7 mouse cellular contexts compared by ENCODE assay signal in the genomic region with DNA sequence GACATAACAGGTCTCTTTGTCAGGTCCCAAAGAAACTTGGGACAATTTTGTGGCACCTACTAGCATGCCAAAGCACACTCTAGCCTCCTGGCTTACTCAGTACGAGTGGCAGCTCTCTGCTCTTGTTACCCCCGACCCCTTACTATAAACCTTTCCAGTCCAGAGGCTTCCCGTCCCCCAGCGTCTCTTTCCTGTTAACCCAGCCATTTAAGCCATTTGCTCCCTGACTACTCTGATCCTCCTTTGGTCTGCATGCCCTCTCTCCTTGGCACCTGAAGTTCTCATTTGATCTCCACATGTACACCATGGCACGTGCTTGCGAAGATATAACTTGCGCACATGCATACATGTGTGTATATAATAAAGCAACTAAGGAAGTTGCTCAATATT. TPM values are rescaled to one million over a fixed set of nuclear protein-coding genes. Genes with fewer than 3 reads are reported as not detected.
DNase-seq lines count a peak whose midpoint lies in the region; ATAC-seq and TF ChIP-seq lines count a peak whose summit lies in the region.

No protein-coding gene starts in this region.

- no peaks in the 10 kb centered on the region for H3K27me3 ChIP-seq in liver, adult 2 months (ENCODE audit: control insufficient read depth, insufficient read depth, low read length)
- H3K27me3 ChIP-seq in embryonic facial prominence, embryonic 14.5 days (replicated peaks; ENCODE audit: control insufficient read depth, insufficient read depth, low read length) = no peaks in the 10 kb centered on the region
- no peaks in the 10 kb centered on the region for H3K27me3 ChIP-seq in intestine, embryonic 14.5 days (replicated peaks; ENCODE audit: control insufficient read depth, insufficient read depth, low read length)
- H3K27me3 ChIP-seq in neural tube, embryonic 13.5 days = no peaks in the 10 kb centered on the region

- 42% methylated on average over 7 of the region's 7 CpGs for WGBS in liver, adult 2 months
- WGBS in embryonic facial prominence, embryonic 14.5 days = 54% methylated on average over 7 of the region's 7 CpGs
- 52% methylated on average over 7 of the region's 7 CpGs for WGBS in intestine, embryonic 14.5 days
- 60% methylated on average over 7 of the region's 7 CpGs for WGBS in neural tube, embryonic 13.5 days

- H3K9me3 ChIP-seq in embryonic facial prominence, embryonic 14.5 days (ENCODE audit: control insufficient read depth, low read length) = no peaks in the 10 kb centered on the region
- H3K9me3 ChIP-seq in intestine, embryonic 14.5 days (ENCODE audit: control insufficient read depth, low read length) = no peaks in the 10 kb centered on the region
- no peaks in the 10 kb centered on the region for H3K9me3 ChIP-seq in neural tube, embryonic 13.5 days

- H3K36me3 ChIP-seq in liver, adult 2 months (ENCODE audit: control insufficient read depth, insufficient read depth, low read length) = no peaks in the 10 kb centered on the region
- H3K36me3 ChIP-seq in embryonic facial prominence, embryonic 14.5 days (ENCODE audit: control insufficient read depth, insufficient read depth, low read length) = peaks cover 4% of the 10 kb centered on the region; the same call in 1 of the 2 replicates
- 0 out of 2 replicates have a peak, but pooled peaks cover 7% of the 10 kb centered on the region for H3K36me3 ChIP-seq in intestine, embryonic 14.5 days (ENCODE audit: control insufficient read depth, insufficient read depth, low read length)
- no peaks in the 10 kb centered on the region for H3K36me3 ChIP-seq in neural tube, embryonic 13.5 days

- peak overlapping the region; percentile 86; the same call in 1 of the 2 replicates for H3K4me3 ChIP-seq in liver, adult 2 months (ENCODE audit: insufficient read depth, low read depth, low read length)
- peak overlapping the region; percentile 67 for H3K4me3 ChIP-seq in embryonic facial prominence, embryonic 14.5 days (ENCODE audit: low read depth, low read length)
- peak overlapping the region; percentile 82 for H3K4me3 ChIP-seq in intestine, embryonic 14.5 days (ENCODE audit: low read depth, low read length)
- H3K4me3 ChIP-seq in neural tube, embryonic 13.5 days = peak overlapping the region; percentile 61

- peak overlapping the region; percentile 74 for H3K27ac ChIP-seq in liver, adult 2 months (replicated peaks; ENCODE audit: insufficient read depth, low read depth, low read length)
- H3K27ac ChIP-seq in embryonic facial prominence, embryonic 14.5 days (replicated peaks; ENCODE audit: low read depth, low read length) = peak overlapping the region; percentile 99
- peak overlapping the region; percentile 98 for H3K27ac ChIP-seq in intestine, embryonic 14.5 days (ENCODE audit: low read depth)
- H3K27ac ChIP-seq in neural tube, embryonic 13.5 days (replicated peaks) = peak overlapping the region; percentile 98; the same call in 1 of the 2 replicates

- H3K4me2 ChIP-seq in embryonic facial prominence, embryonic 14.5 days (ENCODE audit: low read depth, low read length) = peak overlapping the region; percentile 67
- peak overlapping the region; percentile 53 for H3K4me2 ChIP-seq in intestine, embryonic 14.5 days (ENCODE audit: low read length)
- peak overlapping the region; percentile 79 for H3K4me2 ChIP-seq in neural tube, embryonic 13.5 days

- no peak for TF ChIP-seq CTCF in liver, adult 2 months (IDR thresholded peaks at IDR 0.05; ENCODE audit: low read depth, low read length)

- H3K79me2 ChIP-seq in liver, adult 2 months (ENCODE audit: control insufficient read depth, insufficient read depth, low read length) = peaks cover 8% of the 10 kb centered on the region; the same call in 1 of the 2 replicates

- no peak for ATAC-seq in embryonic facial prominence, embryonic 14.5 days (ENCODE audit: low read depth)
- ATAC-seq in intestine, embryonic 14.5 days (replicated peaks; ENCODE audit: low FRiP score, low TSS enrichment, low read depth) = no peak
- ATAC-seq in neural tube, embryonic 13.5 days (ENCODE audit: low read depth) = no peak

- peaks cover 14% of the 10 kb centered on the region for H3K4me1 ChIP-seq in liver, adult 2 months (ENCODE audit: control insufficient read depth, insufficient read depth, low read length)
- H3K4me1 ChIP-seq in embryonic facial prominence, embryonic 14.5 days (ENCODE audit: control insufficient read depth, insufficient read depth, low read length) = peaks cover 19% of the 10 kb centered on the region
- H3K4me1 ChIP-seq in intestine, embryonic 14.5 days (replicated peaks; ENCODE audit: control insufficient read depth, insufficient read depth, low read length) = peaks cover 15% of the 10 kb centered on the region
- H3K4me1 ChIP-seq in neural tube, embryonic 13.5 days (replicated peaks) = peaks cover 41% of the 10 kb centered on the region

- no peak for DNase-seq in liver, adult 2 months (ENCODE audit: extremely low read depth, low read depth, low spot score)
- DNase-seq in liver = no peak
- DNase-seq in embryonic facial prominence, embryonic 14.5 days (ENCODE audit: low spot score) = no peak
- no peak for DNase-seq in intestine, embryonic 14.5 days (ENCODE audit: low spot score)
- DNase-seq in adrenal gland, postnatal 25 days = no peak
- DNase-seq in right cerebral cortex, postnatal 14 days = no peak

- no peak for TF ChIP-seq POLR2A in liver, adult 2 months (IDR thresholded peaks at IDR 0.05; ENCODE audit: extremely low read depth, insufficient read depth, low read length)

- peak overlapping the region; percentile 13 for H3K9ac ChIP-seq in liver, adult 2 months (ENCODE audit: low read depth, low read length)
- H3K9ac ChIP-seq in embryonic facial prominence, embryonic 14.5 days (ENCODE audit: low read depth, low read length) = peak overlapping the region; percentile 72
- H3K9ac ChIP-seq in intestine, embryonic 14.5 days (ENCODE audit: low read length) = peak overlapping the region; percentile 73
- H3K9ac ChIP-seq in neural tube, embryonic 13.5 days = peak overlapping the region; percentile 84

RNA-seq across cellular contexts. Expression of gene Abhd11, which starts 1.4 kb away (rescaled TPM):
- 35.9 and 38.1 TPM in 2 replicates for total RNA-seq in liver, adult 2 months (2014; rRNA removed)
- polyA plus RNA-seq in liver, adult 2 months (2012; rRNA removed) = 77.6 and 78.8 TPM in 2 replicates
- 61.3 and 70.3 TPM in 2 replicates for polyA plus RNA-seq in embryonic facial prominence, embryonic 14.5 days (2014; fragmentation: Nextera tagmentation; extraction: Ambion mirVana)
- 99.7 and 104 TPM in 2 replicates for polyA plus RNA-seq in intestine, embryonic 14.5 days (2014; fragmentation: Nextera tagmentation; extraction: Ambion mirVana)
- 63.6 and 72.2 TPM in 2 replicates for polyA plus RNA-seq in neural tube, embryonic 13.5 days (2015; fragmentation: Nextera tagmentation; extraction: Ambion mirVana)
- 54.5 and 61.8 TPM in 2 replicates for total RNA-seq in adrenal gland, postnatal 25 days (2021)

RNA-seq across cellular contexts. Expression of gene Stx1a, which starts 13.0 kb away (rescaled TPM):
- total RNA-seq in liver, adult 2 months (2014; rRNA removed) = 0.09 and 0.13 TPM in 2 replicates
- 1.1 and 1.3 TPM in 2 replicates for polyA plus RNA-seq in liver, adult 2 months (2012; rRNA removed)
- polyA plus RNA-seq in embryonic facial prominence, embryonic 14.5 days (2014; fragmentation: Nextera tagmentation; extraction: Ambion mirVana) = 19.6 and 20.8 TPM in 2 replicates
- polyA plus RNA-seq in intestine, embryonic 14.5 days (2014; fragmentation: Nextera tagmentation; extraction: Ambion mirVana) = 15.9 and 20.2 TPM in 2 replicates
- 76.8 and 90.9 TPM in 2 replicates for polyA plus RNA-seq in neural tube, embryonic 13.5 days (2015; fragmentation: Nextera tagmentation; extraction: Ambion mirVana)
- 10.4 and 11.1 TPM in 2 replicates for total RNA-seq in adrenal gland, postnatal 25 days (2021)

RNA-seq across cellular contexts. Expression of gene Cldn3, which starts 24.3 kb away (rescaled TPM):
- total RNA-seq in liver, adult 2 months (2014; rRNA removed) = 49.9 and 86.6 TPM in 2 replicates
- 290 and 291 TPM in 2 replicates for polyA plus RNA-seq in liver, adult 2 months (2012; rRNA removed)
- polyA plus RNA-seq in embryonic facial prominence, embryonic 14.5 days (2014; fragmentation: Nextera tagmentation; extraction: Ambion mirVana) = 23.2 and 27.8 TPM in 2 replicates
- polyA plus RNA-seq in intestine, embryonic 14.5 days (2014; fragmentation: Nextera tagmentation; extraction: Ambion mirVana) = 113 and 143 TPM in 2 replicates
- polyA plus RNA-seq in neural tube, embryonic 13.5 days (2015; fragmentation: Nextera tagmentation; extraction: Ambion mirVana) = 0.81 and 2.4 TPM in 2 replicates
- 1.0 and 2.2 TPM in 2 replicates for total RNA-seq in adrenal gland, postnatal 25 days (2021)

RNA-seq across cellular contexts. Expression of gene Dnajc30, which starts 53.7 kb away (rescaled TPM):
- 7.1 and 8.6 TPM in 2 replicates for total RNA-seq in liver, adult 2 months (2014; rRNA removed)
- 39.9 and 45.7 TPM in 2 replicates for polyA plus RNA-seq in liver, adult 2 months (2012; rRNA removed)
- 31.1 and 33.9 TPM in 2 replicates for polyA plus RNA-seq in embryonic facial prominence, embryonic 14.5 days (2014; fragmentation: Nextera tagmentation; extraction: Ambion mirVana)
- polyA plus RNA-seq in intestine, embryonic 14.5 days (2014; fragmentation: Nextera tagmentation; extraction: Ambion mirVana) = 32.5 and 33.3 TPM in 2 replicates
- polyA plus RNA-seq in neural tube, embryonic 13.5 days (2015; fragmentation: Nextera tagmentation; extraction: Ambion mirVana) = 35.5 and 37.1 TPM in 2 replicates
- 29.6 and 38.8 TPM in 2 replicates for total RNA-seq in adrenal gland, postnatal 25 days (2021)

RNA-seq across cellular contexts. Expression of gene Bud23, which starts 54.4 kb away (rescaled TPM):
- 32.7 and 38.4 TPM in 2 replicates for total RNA-seq in liver, adult 2 months (2014; rRNA removed)
- polyA plus RNA-seq in liver, adult 2 months (2012; rRNA removed) = 50.9 and 51.7 TPM in 2 replicates
- polyA plus RNA-seq in embryonic facial prominence, embryonic 14.5 days (2014; fragmentation: Nextera tagmentation; extraction: Ambion mirVana) = 74.0 and 87.2 TPM in 2 replicates
- polyA plus RNA-seq in intestine, embryonic 14.5 days (2014; fragmentation: Nextera tagmentation; extraction: Ambion mirVana) = 98.0 and 107 TPM in 2 replicates
- 83.0 and 93.7 TPM in 2 replicates for polyA plus RNA-seq in neural tube, embryonic 13.5 days (2015; fragmentation: Nextera tagmentation; extraction: Ambion mirVana)
- 58.5 and 66.1 TPM in 2 replicates for total RNA-seq in adrenal gland, postnatal 25 days (2021)

Comparison
In these comparisons a context has a peak if more than half of its experiments do, and no peak if none do; other contexts are left out.
1. H3K9ac ChIP-seq: peak in every context shown above with its lines; median percentile 84 in neural tube, embryonic 13.5 days; 73 in intestine, embryonic 14.5 days; 72 in embryonic facial prominence, embryonic 14.5 days; 13 in liver, adult 2 months.